Mouse (Mus musculus): ENCODE measurements around the gene Igsf9b. TPM values are rescaled to one million over a fixed set of nuclear protein-coding genes. Genes with fewer than 3 reads are reported as not detected.

The Igsf9b gene
- polyA plus RNA-seq, 1 experiment = 5.6 TPM

DNA sequence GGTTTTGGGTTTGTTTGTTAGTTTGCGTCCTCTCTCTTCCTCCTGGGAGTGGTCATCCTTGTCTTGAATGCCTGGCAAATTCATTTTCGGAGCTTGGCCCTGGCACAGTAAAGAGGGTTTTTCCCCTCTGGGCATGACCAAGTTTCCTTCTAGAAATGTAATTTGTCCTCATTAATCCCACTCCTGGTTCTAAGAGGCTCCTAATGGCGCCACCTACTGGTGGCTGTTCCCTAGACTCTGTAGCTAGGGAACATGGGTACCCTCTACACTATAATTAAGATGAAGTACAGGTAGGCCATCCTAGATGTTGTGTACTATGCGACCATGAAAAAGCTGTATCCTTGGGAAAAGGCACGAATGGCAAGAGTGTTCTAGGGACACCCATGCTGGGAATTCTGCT is 11.6 kb upstream of the Igsf9b start:
- TF ChIP-seq CTCF (IDR thresholded peaks at IDR 0.05; ENCODE audit: borderline replicate concordance, insufficient read depth, low read length) = no peak
- no peak for TF ChIP-seq POLR2A (IDR thresholded peaks at IDR 0.05; ENCODE audit: low read depth, low read length)
- Histone ChIP-seq H3K4me3 (ENCODE audit: insufficient read depth, low read length) (no peak overlapping the region), H3K27ac (ENCODE audit: insufficient read depth, low read length) (no peak overlapping the region), H3K4me1 (ENCODE audit: control insufficient read depth, insufficient read depth, low read length) (no peaks in the 10 kb centered on the region; the same call in 1 of the 2 replicates)

DNA sequence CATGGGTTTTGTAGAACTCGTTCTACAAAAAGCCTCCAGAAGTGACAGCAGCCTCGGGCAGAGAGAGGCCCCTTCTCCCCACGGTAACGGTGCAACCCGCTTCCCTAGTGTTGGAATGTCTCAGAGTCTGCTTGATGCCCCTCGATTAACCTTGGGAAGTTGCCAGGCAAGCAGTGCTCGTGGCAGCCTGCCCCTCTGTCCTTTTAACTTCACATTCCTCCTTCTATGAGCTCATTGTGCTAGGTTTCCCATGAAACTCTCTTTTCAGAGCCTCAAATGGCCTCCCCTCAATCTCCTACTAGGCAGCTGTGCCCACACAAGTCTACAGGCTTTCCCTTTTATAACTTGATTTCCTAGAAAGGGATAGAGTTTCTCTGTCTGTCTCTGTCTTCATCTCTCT is 10.6 kb upstream of the Igsf9b start:
- H3K4me1 ChIP-seq (ENCODE audit: control insufficient read depth, insufficient read depth, low read length) = no peaks in the 10 kb centered on the region; the same call in 1 of the 2 replicates
- H3K4me3 ChIP-seq (ENCODE audit: insufficient read depth, low read length) = no peak overlapping the region
- TF ChIP-seq POLR2A (IDR thresholded peaks at IDR 0.05; ENCODE audit: low read depth, low read length) (no peak), CTCF (IDR thresholded peaks at IDR 0.05; ENCODE audit: borderline replicate concordance, insufficient read depth, low read length) (no peak)
- H3K27ac ChIP-seq (ENCODE audit: insufficient read depth, low read length) = no peak overlapping the region

DNA sequence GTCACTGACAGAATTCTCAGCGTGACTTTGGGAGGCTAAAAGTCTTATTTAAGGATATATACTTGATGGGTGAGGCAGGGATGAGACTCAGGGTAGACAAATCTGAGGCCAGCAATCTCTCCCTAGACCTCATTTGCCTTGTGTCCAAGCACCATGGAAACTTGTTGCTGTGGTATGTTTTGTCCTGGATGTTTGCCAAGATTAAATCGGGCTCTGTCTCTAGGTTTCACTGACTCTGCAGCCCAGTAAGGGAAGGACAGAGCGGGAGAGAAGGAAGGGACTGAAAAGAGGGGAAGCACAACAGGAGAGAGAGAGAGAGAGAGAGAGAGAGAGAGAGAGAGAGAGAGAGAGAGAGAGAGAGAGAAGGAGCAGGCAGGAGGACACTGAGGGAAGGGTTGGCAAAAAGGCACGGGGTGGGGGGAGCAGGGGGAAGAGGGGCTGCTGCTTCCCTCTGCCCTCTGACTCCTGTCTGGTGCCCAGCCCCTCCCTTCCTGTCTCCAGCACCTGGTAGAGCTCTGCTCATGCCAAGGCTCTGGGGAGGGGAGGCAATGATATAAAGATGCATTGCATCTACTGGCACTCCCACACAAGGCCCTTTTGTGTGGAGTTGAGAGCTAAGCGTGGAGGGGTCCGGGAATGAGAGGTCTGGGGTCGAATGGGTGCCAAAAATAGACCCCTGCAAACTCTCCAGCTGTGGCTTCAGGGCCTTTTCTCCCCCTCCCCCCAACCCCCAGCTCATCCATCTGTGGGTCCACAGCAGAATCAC is 9.3 kb upstream of the Igsf9b start:
- Histone ChIP-seq H3K27ac (ENCODE audit: insufficient read depth, low read length) (no peak overlapping the region), H3K4me3 (ENCODE audit: insufficient read depth, low read length) (no peak overlapping the region), H3K4me1 (ENCODE audit: control insufficient read depth, insufficient read depth, low read length) (no peaks in the 10 kb centered on the region; the same call in 1 of the 2 replicates)
- TF ChIP-seq POLR2A (IDR thresholded peaks at IDR 0.05; ENCODE audit: low read depth, low read length) = no peak
- TF ChIP-seq CTCF (IDR thresholded peaks at IDR 0.05; ENCODE audit: borderline replicate concordance, insufficient read depth, low read length) = no peak

DNA sequence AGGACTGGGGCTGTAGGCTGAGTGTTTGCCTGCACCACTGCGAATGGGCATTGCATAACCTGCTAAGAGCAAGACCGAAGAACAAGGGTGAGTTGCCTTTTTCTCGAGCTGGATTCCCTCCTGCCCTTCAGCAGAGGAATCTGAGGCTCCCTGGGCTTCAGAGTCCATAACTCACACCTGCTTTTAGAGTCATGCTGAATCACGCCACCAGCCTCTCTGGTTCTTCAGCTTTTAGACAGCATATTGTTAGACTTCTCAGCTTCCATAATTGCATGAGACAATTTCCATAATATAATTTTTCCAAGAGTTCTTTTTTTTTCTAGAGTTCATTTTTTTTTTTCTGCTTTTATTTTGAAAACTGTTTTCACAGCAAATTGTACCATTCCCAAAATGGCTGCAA is 4.6 kb upstream of the Igsf9b start:
- no peak for TF ChIP-seq CTCF (IDR thresholded peaks at IDR 0.05; ENCODE audit: borderline replicate concordance, insufficient read depth, low read length)
- TF ChIP-seq POLR2A (IDR thresholded peaks at IDR 0.05; ENCODE audit: low read depth, low read length) = no peak
- Histone ChIP-seq H3K4me1 (ENCODE audit: control insufficient read depth, insufficient read depth, low read length) (no peaks in the 10 kb centered on the region), H3K4me3 (ENCODE audit: insufficient read depth, low read length) (no peak overlapping the region), H3K27ac (ENCODE audit: insufficient read depth, low read length) (no peak overlapping the region)

DNA sequence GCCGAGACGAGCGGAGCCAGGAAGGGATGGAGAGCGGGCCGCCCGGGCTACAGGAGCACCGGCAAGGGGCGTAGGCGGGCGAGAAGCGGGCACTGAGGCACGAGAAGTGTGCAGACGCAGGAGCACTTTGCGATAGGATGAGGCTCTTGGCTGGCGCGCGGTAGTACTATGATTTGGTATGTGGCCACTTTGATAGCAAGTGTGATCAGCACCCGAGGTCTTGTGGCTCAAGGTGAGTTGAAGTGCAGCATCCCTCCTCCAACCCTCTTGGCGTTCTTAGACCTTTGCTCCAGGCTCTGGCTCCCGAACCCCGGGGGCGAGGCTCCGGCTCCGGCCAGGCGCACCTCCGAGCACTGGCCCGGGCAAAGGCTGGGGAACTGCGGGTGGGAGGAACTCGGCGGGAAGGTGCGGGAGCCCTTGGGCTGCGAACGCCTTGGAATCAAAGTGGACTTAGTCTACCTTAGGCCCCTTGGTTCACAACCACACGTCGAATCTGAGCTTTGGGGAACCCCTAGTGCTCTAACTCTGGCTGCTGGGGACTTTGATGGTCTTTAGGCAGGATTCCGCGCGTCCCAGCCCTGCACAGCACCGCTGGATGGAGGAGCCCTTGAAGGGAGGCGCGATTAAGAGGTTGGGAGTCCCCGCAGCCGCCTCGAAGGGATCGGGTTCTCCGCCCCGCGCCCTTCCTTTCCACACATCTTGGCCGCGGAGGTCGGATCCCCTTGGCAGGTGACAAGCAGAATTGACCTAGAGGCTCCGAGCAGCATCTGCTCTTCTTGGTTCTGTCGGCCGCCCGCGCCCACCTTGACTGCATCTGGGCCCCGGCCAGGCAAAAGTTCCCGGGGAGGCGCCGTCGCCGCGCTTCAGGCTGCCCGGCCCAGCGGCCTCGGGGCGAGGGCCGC is 533 bp downstream of the Igsf9b start:
- peak overlapping the region; percentile 69 for H3K4me3 ChIP-seq (ENCODE audit: insufficient read depth, low read length)
- no peaks in the 10 kb centered on the region for H3K4me1 ChIP-seq (ENCODE audit: control insufficient read depth, insufficient read depth, low read length)
- no peak for TF ChIP-seq POLR2A (IDR thresholded peaks at IDR 0.05; ENCODE audit: low read depth, low read length)
- TF ChIP-seq CTCF (IDR thresholded peaks at IDR 0.05; ENCODE audit: borderline replicate concordance, insufficient read depth, low read length) = no peak
- H3K27ac ChIP-seq (ENCODE audit: insufficient read depth, low read length) = no peak overlapping the region

DNA sequence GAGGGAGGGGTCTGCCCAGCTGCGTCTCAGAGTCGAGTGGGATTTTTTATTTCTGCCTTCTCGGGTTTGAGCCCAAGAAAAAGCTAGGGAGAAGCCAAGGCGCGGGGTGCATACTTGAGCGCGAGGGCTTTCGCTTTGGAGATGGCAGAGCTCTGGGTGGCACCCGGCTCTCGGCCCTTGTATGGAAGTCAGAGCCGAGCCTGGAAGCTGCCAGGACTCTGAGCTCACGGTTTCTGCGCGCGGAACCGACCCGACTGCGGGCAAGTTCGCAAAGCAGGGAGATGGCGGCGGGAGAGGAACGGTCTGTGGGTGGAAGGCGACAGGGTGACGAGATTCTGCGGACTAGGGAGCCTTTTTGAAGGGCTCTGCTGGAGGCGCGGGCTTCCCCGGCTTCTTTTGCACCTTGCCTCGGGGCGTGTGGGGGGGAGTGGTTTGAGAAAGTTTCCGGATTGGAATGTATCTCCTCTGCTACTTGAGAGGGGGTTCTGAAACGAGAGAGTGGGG is 1.2 kb downstream of the Igsf9b start:
- Histone ChIP-seq H3K4me1 (ENCODE audit: control insufficient read depth, insufficient read depth, low read length) (no peaks in the 10 kb centered on the region), H3K27ac (ENCODE audit: insufficient read depth, low read length) (no peak overlapping the region), H3K4me3 (ENCODE audit: insufficient read depth, low read length) (peak overlapping the region; percentile 69)
- TF ChIP-seq POLR2A (IDR thresholded peaks at IDR 0.05; ENCODE audit: low read depth, low read length) (no peak), CTCF (IDR thresholded peaks at IDR 0.05; ENCODE audit: borderline replicate concordance, insufficient read depth, low read length) (no peak)

DNA sequence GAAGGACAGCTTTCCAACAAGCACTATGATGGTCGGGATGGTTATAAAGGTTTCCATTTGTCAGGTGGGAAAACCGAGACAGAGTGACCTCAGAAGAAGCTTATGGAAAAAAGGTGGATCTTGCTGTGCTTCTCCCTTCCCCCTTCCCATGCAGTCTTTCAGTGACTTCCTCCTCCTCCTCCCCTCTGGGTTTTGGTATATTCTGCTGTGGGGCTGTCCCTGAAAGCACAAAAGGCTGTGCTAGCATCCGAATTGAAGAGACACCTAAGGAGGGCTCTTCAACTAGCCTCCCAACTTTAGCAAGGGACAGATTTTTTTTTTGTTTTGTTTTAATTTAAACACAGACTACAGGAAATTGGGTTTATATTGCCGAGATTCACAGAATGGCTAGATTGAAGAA is 1.7 kb downstream of the Igsf9b start:
- H3K4me1 ChIP-seq (ENCODE audit: control insufficient read depth, insufficient read depth, low read length) = no peaks in the 10 kb centered on the region
- H3K27ac ChIP-seq (ENCODE audit: insufficient read depth, low read length) = no peak overlapping the region
- no peak for TF ChIP-seq POLR2A (IDR thresholded peaks at IDR 0.05; ENCODE audit: low read depth, low read length)
- no peak for TF ChIP-seq CTCF (IDR thresholded peaks at IDR 0.05; ENCODE audit: borderline replicate concordance, insufficient read depth, low read length)
- peak overlapping the region; percentile 69 for H3K4me3 ChIP-seq (ENCODE audit: insufficient read depth, low read length)

DNA sequence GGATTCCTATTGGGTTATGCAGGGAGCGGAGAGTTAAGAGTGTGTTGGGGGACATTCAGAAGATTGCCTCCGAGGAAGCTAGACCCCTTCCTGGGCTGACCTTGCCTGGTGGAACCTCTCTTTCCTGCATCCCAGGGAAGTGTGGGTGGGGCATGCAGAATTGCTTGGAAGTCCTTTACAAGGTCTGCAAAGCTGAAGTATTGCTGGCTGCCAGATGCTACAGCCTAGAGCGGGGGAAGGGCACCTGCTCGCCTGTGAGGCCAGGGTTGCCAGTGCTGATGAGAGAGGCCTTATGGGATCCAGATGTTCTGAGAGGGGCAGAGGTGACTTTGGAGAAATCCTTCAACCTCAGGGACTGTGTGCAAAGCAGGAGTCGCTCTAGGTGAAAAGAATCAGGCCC is 2.5 kb downstream of the Igsf9b start:
- no peak overlapping the region for H3K27ac ChIP-seq (ENCODE audit: insufficient read depth, low read length)
- no peak overlapping the region for H3K4me3 ChIP-seq (ENCODE audit: insufficient read depth, low read length)
- TF ChIP-seq CTCF (IDR thresholded peaks at IDR 0.05; ENCODE audit: borderline replicate concordance, insufficient read depth, low read length) (no peak), POLR2A (IDR thresholded peaks at IDR 0.05; ENCODE audit: low read depth, low read length) (no peak)
- no peaks in the 10 kb centered on the region for H3K4me1 ChIP-seq (ENCODE audit: control insufficient read depth, insufficient read depth, low read length)

DNA sequence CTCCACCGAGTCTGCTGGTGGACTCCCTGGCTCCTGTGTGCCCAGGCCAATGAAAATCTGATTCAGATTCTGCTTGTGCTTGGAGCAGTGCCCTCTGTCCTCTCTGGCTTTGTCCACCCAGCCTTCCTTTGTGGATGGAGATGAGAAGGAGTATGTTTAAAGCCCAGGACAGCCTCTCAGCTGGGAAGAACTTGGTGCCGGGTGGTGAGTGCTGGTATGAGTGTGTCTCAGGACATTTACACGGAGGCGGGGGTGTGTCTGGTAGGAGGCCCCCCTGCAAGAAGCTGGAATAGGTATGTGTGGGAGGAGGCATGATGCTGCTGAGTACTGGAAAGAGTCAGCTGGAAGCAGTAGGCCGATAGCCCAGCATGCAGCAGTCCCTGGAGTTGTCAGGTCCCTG is 3.3 kb downstream of the Igsf9b start:
- Histone ChIP-seq H3K4me3 (ENCODE audit: insufficient read depth, low read length) (no peak overlapping the region), H3K4me1 (ENCODE audit: control insufficient read depth, insufficient read depth, low read length) (no peaks in the 10 kb centered on the region), H3K27ac (ENCODE audit: insufficient read depth, low read length) (no peak overlapping the region)
- TF ChIP-seq CTCF (IDR thresholded peaks at IDR 0.05; ENCODE audit: borderline replicate concordance, insufficient read depth, low read length) (no peak), POLR2A (IDR thresholded peaks at IDR 0.05; ENCODE audit: low read depth, low read length) (no peak)

Data from embryonic fibroblast, embryonic 13.5 days (primary cell).